Mouse (Mus musculus) lung, postnatal 14 days (tissue): ENCODE results near the gene Ces1f.
A peak's percentile ranks its signal among the peaks of the same experiment; 100 is the strongest.
"Not testable (repeated sequence)": the region's sequence is repeated elsewhere in the genome, so short reads cannot be mapped to it uniquely, and the experiment has no call there.

Experiments
- DNase-seq: peaks from one replicate; pipeline ENCODE4 v3.0.0; 2021

Ces1f gene

DNA sequence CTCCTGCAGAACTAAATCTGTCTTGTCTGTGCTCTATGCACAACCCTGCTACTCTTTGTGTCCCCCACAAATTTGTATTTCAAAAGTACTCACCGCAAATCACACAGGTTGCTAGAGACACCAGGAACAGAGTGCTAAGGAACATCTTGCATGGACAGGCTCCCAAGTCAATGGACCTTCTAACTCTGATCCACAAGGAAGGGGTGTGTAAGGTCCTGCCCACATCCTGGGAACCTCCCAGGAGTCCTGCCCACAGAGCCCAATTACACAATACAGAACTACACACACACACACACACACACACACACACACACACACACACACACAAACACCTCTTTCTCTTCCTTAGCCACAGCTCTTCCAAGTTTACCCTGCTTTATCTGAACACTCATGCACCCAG lies at the start of gene Ces1f:
Gene Ces1f (minus strand): TSS at position 192 of the 400 bp plus-strand sequence.
- no peak for DNase-seq

DNA sequence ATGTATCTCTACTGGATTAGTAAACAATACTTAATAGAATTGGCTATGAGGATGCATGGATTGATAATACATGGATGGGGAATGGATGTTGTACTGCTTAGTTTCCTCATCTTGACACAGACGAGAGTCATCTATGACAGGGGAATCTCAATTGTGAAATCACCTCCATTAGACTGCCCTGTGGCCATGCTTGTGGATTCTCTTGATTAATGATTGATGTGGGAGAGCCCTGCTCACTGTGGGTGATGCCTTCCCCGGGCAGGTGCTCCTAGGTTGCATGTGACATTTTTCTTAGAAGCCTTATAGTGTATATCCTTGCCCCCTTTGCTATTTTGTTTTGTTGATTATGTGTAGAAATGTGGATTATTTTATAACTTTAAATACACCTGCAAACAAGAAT lies 45.6 kb upstream of the Ces1f start:
- DNase-seq: no peak

DNA sequence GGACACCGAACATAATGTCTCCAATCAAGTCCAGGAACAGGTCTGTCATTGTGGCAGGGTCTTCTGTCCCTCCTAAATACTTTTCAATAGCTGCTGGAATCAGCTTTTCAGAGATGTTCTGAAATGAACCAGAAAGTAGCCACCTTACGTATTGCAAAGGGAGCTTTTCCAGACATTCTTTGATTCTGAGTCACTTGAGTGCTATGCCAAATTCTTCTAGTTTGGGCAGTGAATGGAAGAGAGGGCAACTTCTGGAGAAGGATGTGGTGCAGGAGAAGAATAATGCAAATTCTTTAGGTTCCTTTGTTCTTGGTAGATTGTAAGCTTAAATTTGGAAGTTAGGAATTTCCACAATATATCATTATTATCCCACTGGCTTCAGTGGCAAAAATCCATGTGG lies 37.5 kb upstream of the Ces1f start:
- DNase-seq: no peak

DNA sequence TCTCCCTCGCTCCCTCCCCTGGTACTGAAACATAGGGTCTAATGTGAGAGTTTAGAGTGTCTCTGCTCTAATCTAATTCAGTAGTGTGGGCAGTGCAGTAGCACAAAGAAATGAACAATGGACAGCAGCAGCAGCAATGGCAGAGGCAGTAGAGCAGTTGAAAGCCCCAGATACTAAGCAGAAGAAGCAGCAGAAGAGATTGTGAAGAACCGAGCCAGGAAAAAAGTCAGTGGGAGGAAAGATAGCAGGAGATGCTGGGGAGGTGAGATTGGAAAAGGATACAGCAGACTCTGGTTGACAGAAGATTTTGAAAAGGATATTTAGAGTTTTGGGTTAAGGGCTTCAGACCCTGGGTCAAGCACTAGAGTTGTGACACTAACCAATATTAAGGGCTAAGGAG lies 36.0 kb upstream of the Ces1f start:
- no peak for DNase-seq

DNA sequence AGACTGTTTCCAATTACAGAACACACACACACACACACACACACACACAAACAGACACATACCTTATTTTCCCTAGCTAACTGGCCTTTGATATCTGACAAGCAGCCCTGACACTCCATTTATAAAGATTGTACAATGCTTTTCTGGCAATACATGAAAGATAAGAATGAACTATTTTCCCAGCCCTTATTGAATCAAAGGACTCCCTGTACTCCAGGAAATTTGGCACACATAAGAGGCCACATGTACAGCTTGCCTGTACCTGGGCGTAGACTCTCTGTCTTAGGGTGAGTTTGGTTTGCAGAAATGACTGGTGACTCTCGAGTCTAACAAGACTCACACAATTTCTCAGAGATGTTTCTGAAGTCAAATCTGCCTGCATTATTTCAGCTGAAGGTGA lies 4.3 kb upstream of the Ces1f start:
- no peak for DNase-seq

DNA sequence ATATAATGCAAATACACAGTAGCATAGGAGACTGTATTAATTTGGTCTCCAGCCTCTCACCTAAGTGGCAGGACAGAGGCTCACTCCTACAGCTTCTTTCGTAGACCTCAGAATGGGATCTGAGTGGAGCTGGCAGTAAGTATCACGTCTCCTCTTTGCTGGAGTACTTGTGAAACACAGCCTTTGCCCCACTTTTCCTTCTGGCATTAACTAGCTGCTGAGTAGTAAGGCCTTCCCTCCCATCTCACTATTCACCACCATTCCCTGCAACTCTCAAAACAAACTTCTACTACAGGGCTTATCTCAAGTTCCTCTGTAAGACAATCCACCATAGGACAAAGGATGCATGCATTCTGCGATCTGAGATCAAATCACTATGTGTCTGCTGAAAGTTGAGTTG lies 2.8 kb upstream of the Ces1f start:
- no peak for DNase-seq

DNA sequence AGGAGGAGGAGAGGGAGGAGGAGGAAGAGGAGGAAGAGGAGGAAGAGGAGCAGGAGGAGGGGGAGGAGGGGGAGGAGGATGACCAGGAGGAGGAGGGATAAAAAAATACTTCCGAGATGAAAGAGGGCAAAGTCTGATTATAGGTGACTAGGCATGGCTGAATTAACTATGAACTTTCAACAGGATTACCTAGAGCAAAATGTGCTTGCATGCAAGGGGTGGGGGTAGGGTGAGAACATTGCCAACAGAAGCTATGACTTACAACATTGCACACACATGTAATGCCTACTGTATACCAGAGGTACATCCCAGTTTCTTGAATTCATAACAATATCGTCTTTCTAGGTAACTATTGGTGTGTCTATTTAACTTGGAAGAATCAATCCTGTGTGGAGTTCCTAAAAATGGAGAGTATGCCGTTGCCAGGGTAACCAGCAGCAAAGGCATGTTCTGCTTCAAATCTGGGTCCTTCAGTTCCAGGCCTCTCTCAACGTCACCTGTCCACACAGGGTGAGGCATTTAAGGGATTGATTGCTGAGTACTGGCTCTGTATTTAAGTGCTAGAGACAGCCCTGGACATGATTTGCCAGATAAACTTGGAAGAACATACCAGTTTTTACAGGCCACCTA lies 1.3 kb downstream of the Ces1f start:
- DNase-seq: no peak

DNA sequence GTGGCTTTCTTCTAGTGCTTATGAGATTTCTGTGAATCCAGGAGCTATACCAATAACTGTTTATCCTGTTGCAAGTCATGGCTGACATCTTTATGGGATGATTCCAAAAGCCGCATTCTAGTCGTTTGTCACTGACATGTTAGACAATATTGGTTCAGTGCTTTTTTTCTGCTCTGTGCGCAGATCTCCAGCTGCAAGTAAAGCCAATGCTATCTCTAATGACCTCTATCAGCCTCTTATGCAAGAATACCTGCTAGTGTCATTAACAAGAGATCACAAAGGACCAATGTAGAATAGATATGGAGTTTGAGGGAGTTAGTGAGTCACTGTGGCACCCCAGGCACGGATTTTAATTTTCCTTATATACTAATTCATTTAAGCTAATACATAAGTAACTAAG lies 4.9 kb downstream of the Ces1f start:
- DNase-seq: no peak

DNA sequence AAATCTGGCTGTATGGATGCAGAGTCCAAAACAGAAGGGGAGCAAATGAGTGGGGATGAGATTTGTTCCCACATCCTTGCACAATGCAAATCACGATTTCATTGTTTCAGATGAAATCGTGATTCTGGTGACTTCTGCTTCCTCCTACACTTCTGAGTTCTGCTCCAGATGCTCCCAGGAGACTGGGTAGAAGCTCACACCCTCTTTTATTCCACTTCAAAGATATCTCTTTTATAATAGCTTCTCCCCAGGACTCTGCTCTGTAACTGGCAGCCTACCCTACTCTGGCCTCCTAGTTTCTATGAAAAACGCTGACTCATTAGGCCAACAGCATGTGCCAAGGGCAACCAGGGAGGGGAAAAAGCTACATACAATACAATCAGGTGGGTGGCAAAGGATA lies 6.2 kb downstream of the Ces1f start:
- no peak for DNase-seq

DNA sequence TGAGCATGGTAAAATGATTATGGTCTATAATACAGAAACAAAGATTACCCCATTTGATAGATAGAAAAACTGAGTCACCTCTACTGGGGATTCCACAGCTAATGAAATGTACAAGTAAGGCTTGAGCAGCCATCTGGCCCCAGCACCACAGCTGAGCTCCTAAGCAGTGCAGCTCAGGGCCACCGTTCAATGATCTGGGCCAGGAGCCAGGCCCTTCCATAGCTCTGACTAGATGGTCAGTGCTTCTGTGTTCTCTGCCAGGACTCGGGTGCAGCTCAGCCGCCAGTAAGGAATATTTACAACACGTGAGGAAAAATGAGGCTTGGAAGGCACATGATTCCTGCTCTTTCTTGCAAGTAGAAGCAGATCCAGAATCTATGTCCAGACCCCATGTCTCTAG lies 6.9 kb downstream of the Ces1f start:
- DNase-seq: peak; percentile 3

DNA sequence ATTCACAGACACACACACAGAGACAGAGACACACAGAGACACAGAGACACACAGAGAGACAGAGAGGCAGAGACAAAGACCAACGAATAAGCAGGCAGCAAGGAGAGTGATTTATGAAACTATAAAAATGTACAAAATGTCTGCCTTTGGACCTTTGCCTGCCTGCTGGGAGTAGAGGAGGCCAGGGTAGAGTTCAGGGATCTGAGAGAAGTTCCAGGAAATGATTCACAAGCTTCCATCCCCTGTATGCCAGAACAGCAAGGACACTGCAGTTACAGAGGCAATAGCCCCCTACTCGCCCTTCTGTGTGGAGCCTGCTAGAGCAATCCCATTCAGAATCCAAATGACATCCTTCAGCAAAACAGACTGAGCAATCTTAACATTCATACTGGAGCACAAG lies 18.1 kb downstream of the Ces1f start:
- DNase-seq: no peak

DNA sequence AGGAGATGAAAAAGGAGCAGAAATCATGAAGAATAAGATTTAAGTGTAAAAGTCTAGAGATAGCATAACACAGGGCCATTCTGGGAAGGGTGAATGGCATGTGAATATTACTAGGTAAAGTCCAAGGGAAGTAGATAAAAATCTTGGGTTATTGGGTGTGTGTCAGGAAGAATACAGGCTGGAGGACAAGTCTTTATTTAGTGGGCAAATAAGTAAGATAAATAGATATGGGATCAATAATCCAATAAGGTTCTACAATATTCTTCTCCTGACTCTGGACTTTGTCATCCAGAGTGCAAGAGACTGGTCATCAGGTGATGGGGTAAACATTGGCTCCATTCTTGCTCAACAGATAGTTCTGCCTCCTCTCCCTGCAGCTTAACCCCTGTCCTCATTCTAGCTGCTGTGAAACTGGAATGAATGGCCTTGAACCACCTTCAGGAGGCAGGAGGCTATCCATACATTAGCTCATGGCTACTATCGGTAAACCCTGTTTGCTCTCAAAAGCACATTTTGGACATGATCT lies 27.1 kb downstream of the Ces1f start:
- DNase-seq: no peak

DNA sequence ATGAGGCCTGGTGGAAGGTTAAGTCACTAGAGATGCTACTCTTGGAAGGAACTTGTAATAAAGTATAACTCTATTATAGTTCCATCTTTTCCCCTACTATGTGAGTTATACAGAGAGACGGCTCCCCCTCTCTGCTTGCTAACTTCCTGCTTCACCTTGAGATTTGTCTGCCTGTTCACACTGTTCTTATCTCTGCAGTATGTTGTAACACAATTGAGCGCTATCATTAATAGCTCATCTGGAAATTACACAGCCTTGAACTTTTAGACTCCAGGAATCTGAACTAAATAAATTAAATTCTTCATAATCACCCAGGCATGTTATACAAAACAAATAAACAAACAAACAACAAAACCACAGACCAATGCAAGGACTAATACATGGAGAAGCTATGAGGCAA lies 33.5 kb downstream of the Ces1f start:
- no peak for DNase-seq

DNA sequence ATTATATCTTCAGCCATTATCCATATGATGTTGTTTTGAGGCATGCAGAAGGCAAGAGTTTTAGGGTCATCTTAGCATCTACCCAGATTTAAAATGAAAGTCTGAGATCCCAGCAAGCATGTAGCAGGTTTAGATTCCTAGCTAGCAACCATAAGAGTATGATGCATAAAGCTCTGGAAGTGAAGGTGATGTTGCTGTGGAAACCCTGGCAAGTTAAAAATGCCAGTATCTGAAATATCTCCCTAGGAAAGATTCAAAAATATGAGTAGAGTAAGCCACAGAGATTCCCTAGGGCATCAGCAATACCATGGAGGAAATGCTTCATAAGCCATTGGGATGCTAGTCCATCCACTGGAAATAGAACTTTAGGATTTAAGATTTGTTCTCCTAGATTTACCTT lies 39.7 kb downstream of the Ces1f start:
- no peak for DNase-seq

DNA sequence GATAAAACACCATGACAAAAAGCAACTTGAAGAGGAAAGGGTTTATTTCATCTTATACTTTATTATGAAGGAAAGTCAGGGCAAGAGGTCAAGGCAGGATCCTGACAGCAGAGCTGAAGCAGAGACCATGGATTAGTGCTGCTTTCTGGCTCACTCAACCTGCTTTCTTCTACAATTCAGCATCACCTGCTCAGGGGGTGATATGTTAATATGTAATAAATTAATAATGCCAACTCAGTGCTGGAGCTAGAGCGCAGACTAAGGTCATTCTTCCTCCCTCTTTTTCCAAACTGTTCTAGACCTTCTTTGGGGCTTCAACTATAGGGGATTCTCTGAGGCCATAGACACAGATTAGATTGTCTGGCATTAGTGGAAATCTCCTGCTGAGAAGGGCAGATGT lies 43.9 kb downstream of the Ces1f start:
- no peak for DNase-seq

DNA sequence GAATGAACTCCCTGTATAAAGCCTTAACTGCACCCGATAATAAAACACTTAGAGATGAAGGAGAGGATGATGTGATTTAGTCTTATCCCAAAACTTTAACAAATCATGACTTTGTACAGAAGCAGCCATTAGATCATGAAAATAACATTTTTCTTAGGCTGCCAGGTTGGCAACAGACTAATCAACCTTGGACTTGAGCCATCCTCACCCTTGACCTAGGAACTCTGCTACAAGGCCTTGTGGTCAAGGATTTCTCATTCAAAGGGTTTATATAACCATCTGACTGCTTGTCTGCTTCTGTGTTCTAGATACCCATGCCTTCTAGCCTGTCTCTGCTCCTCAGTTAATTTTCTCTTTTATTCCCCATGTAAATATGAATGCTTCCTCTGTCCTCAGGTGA lies 44.8 kb downstream of the Ces1f start:
- DNase-seq: no peak

DNA sequence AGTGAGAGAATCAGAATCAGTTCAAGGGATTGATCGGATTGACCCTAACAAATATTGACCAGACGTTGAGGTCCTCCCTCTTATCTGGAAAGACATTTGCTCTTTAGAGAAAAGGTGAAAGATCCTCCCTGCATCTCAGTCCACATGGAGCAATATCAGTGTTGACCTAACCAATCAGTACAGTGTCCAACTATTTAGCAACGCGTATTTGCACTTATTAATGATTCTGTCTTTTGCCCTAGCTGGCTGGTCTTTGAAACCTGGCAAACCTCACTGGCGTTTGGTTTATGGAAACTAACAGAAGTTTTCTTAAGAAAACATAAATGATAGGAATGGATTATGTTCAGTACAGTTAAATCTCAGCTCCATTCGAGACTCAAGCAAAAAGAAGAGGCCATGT lies 45.5 kb downstream of the Ces1f start:
- DNase-seq: no peak

DNA sequence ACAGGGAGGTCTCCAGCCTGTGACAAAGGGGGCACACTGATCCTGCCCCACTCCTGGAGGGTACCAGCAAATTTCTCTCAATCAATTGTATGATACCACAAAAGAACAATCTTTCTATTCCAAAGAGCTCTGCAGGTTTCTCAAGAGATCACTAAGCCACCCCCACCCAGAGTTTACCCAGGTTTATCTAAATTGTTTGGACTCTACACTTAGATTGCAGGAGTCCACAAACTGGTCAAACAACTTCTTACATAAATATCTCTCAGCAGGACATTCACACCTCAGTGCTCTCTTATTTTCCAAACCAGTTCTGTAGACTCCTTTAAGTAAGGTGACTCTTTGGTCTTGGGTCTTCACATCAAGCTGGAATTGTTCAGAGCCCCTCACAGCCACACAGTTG lies 50.1 kb downstream of the Ces1f start, which contains the start of gene Ces1e:
Gene Ces1e (minus strand): TSS at position 174 of the 400 bp plus-strand sequence.
- DNase-seq: no peak

DNA sequence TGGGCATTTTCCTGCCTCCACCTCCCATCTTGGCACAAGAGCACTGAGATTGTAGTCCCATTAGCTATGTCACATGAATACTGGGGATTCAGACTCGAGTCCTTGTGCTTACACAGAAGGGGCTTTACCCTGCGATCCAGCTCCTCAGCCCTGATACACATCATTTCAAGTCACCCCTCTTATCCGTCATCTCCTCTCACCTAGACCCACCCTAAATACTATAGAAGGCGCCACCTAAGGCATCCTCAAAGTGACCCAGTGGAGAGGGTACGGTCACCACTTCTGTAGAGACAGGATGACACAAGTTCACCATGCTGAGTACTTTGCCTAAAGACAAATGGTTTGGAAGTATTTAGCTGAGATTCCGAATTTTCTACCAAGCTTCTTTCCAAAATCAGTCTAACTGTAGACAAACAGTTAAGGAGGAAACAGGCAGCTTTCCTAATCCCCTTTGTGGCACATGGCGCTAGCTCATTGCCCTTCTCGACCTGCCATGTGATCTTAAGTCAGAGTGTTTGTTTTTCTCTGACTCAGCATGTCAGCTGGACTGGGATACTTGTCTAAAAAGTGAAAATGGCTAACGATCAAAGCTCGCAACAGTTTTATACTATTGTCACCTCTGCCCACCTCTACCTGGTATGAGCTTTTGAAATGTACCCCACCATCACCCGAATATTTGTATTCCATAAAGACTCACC lies 50.7 kb downstream of the Ces1f start:
- DNase-seq: peak; percentile 13

DNA sequence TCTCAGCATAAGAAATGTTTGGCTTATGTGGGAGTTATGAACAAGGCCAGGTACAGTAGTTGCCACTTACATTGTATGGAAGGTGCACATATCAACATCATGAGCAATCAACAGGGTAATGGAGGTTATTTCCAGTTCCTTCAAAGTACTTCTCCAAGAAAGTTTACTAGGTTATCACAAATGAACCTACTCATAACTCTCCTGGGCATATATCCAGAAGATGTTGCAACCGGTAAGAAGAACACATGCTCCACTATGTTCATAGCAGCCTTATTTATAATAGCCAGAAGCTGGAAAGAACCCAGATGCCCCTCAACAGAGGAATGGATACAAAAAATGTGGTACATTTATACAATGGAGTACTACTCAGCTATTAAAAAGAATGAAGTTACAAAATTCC lies 53.1 kb downstream of the Ces1f start:
- not testable (repeated sequence) for DNase-seq

DNA sequence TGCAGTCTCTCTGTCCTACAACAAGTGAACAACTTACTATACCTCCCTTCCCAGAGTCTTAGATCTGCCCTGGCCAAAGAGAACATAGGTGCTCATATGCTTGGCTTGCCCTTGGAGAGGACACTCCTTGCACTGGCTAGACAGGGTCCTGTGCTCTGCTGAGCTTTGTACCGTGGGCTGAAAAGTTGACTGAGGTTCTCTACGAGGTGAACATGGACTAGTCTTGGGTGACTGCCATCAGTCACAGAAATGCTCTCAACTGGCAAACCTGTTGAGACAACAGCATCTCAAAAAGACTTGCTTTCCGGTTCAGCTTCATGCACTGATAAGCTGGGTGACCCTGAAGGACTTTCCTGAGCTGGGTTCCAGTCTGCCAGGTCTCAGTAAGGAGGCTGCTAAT lies 57.7 kb downstream of the Ces1f start:
- DNase-seq: no peak

DNA sequence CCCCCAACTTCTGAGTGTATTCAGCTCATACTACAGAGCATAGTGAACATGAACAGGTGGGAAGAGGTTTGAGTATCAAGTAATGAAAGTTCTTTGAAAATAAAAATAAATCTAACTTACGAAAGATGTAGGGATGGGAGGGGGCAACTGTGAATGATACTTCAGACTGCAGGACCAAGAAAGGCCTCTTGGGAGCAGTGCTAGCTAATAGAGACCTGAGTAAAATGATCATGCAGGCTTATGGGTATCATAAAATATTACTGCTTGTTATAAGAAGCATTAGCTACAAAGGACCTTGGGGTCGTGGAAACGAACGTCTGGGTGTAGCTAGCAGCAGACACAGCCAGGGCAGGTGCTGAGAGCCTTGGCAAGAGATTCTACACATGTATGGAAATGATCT lies 61.7 kb downstream of the Ces1f start:
- DNase-seq: no peak

DNA sequence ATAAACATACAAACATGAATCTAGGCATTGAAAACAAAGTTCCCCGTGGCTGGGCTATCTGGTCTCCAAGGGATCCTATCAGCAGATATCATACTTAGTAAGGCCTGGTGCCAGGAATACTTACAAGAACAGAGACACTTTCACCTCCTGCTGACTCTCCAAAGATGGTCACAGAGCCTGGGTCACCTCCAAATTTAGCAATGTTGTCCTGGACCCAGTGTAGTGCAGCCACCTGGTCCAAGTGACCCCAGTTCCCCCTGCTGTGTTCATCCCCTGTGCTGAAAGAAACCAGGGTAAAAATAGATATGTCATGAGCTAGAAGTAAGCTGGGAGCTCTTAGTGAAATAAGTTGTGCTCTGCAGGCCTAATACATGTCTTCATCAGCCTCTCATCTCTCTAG lies 62.2 kb downstream of the Ces1f start:
- no peak for DNase-seq

DNA sequence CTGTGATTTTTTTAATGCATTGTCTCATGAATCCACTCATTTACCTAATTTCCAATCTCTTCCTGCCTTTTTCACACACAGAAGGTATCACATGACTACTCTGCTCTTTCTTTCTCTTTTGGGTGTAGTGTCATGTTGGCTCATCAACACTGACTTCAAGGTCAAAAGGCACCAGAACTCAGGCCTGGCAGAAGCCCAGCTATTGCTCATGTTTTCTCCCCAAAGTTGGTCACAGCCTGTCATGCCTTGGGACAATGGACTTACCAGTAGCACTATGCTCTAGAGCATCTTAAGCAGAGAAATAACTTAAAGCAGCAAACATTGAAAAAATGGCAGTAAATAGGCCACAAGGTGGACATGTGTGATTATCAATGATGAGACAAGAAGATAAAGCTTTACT lies 68.5 kb downstream of the Ces1f start:
- DNase-seq: no peak
